Mouse (Mus musculus) T-cell, adult 2 months (primary cell): ENCODE measurements around the gene Plekhf1.

ENCODE experiments used
- DNase-seq: peaks from one replicate; pipeline ENCODE4 v3.0.0; 2022; ENCODE audit warnings: low spot score

Gene Plekhf1

GRCm38 (mm10) chr7:38218631-38219367 is 9.0 kb downstream of the Plekhf1 start:
- DNase-seq, result no peak

- DNase-seq, result no peak
These were observed 10.2 kb downstream of the Plekhf1 start for GRCm38 (mm10) chr7:38217417-38218171.

GRCm38 (mm10) chr7:38215697-38216096 is 12.1 kb downstream of the Plekhf1 start:
- no peak for DNase-seq

GRCm38 (mm10) chr7:38215281-38215680 is 12.5 kb downstream of the Plekhf1 start:
- DNase-seq, result peak; percentile 12

GRCm38 (mm10) chr7:38214473-38215214 is 13.2 kb downstream of the Plekhf1 start:
- DNase-seq, result peak; percentile 53

GRCm38 (mm10) chr7:38212651-38213062 is 15.2 kb downstream of the Plekhf1 start:
- DNase-seq, result no peak

- no peak for DNase-seq
These were observed 18.2 kb downstream of the Plekhf1 start for GRCm38 (mm10) chr7:38209478-38210152.

GRCm38 (mm10) chr7:38208969-38209368 is 18.8 kb downstream of the Plekhf1 start:
- DNase-seq, result no peak

GRCm38 (mm10) chr7:38206564-38206963 is 21.3 kb downstream of the Plekhf1 start:
- no peak for DNase-seq

GRCm38 (mm10) chr7:38205801-38206200 is 22.0 kb downstream of the Plekhf1 start:
- no peak for DNase-seq

- no peak for DNase-seq
These were observed 23.5 kb downstream of the Plekhf1 start for GRCm38 (mm10) chr7:38204314-38204713.

GRCm38 (mm10) chr7:38201290-38201658 is 26.5 kb downstream of the Plekhf1 start:
- no peak for DNase-seq

GRCm38 (mm10) chr7:38200606-38201289 is 27.1 kb downstream of the Plekhf1 start:
- DNase-seq, result peak; percentile 82

GRCm38 (mm10) chr7:38199907-38200605 is 27.8 kb downstream of the Plekhf1 start:
- DNase-seq, result no peak

GRCm38 (mm10) chr7:38191571-38191970 is 36.2 kb downstream of the Plekhf1 start:
- DNase-seq, result peak; percentile 31

GRCm38 (mm10) chr7:38191146-38191545 is 36.7 kb downstream of the Plekhf1 start:
- no peak for DNase-seq

GRCm38 (mm10) chr7:38190056-38190835 is 37.6 kb downstream of the Plekhf1 start:
- DNase-seq, result peak; percentile 34

- peak; percentile 63 for DNase-seq
These were observed 38.5 kb downstream of the Plekhf1 start for GRCm38 (mm10) chr7:38189136-38189982.
